Mouse (Mus musculus) stomach, postnatal 0 days (tissue): ENCODE results near the gene Slc38a5. TPM values are rescaled to one million over a fixed set of nuclear protein-coding genes. Genes with fewer than 3 reads are reported as not detected.

Experiments used
- ATAC-seq: fragments of 200-750 bp; cut with Nextera tagmentation; 2 replicates; pipeline ENCODE4 v1.8.0; 2017; ENCODE audit not compliant: low FRiP score, low TSS enrichment
- DNase-seq: peaks from one replicate; pipeline ENCODE4 v3.0.0-alpha.2; 2016; ENCODE audit warnings: low spot score
- H3K27ac ChIP-seq: fragments of 300-500 bp; sonication (generic); replicated peaks from 2 replicates; pipeline ENCODE4 v1.5.1; 2014; ENCODE audit warnings: mild to moderate bottlenecking, control low read depth
- H3K27me3 ChIP-seq: fragments of 300-500 bp; sonication (generic); 2 replicates; pipeline ENCODE4 v1.6.1; 2014; ENCODE audit warnings: low read length; ENCODE audit not compliant: control insufficient read depth, insufficient read depth
- H3K36me3 ChIP-seq: fragments of 300-500 bp; sonication (generic); 2 replicates; pipeline ENCODE4 v1.6.1; 2014; ENCODE audit warnings: low read length, mixed read lengths; ENCODE audit not compliant: control insufficient read depth, insufficient read depth
- H3K4me1 ChIP-seq: fragments of 300-500 bp; sonication (generic); replicated peaks from 2 replicates; pipeline ENCODE4 v1.6.1; 2014; ENCODE audit warnings: antibody characterized with exemption; ENCODE audit not compliant: control insufficient read depth, insufficient read depth
- H3K4me2 ChIP-seq: fragments of 300-500 bp; sonication (generic); replicated peaks from 2 replicates; pipeline ENCODE4 v1.6.1; 2014; ENCODE audit warnings: low read depth, mild to moderate bottlenecking, control low read depth, moderate library complexity
- H3K4me3 ChIP-seq: fragments of 300-500 bp; sonication (generic); 2 replicates; pipeline ENCODE4 v1.5.1; 2014; ENCODE audit warnings: low read depth, low read length, control low read depth
- H3K9ac ChIP-seq: fragments of 300-500 bp; sonication (generic); 2 replicates; pipeline ENCODE4 v1.6.1; 2014; ENCODE audit warnings: mild to moderate bottlenecking, low read length, control low read depth, mixed read lengths
- H3K9me3 ChIP-seq: fragments of 300-500 bp; sonication (generic); 2 replicates; pipeline ENCODE4 v1.6.1; 2016; ENCODE audit warnings: low read length; ENCODE audit not compliant: control insufficient read depth
- CTCF ChIP-seq: IDR thresholded peaks from 2 replicates; pipeline ENCODE4 v1.5.1; 2016; ENCODE audit warnings: antibody characterized with exemption, low read depth, mild to moderate bottlenecking, moderate library complexity
- EP300 ChIP-seq: optimal IDR thresholded peaks from 2 replicates; pipeline ENCODE3; 2016; ENCODE audit warnings: antibody characterized with exemption
- WGBS: fragments of 180-500 bp; shearing (Covaris S2); extraction: QIAGEN DNeasy Blood & Tissue Kit; methylation state at CpG from one replicate; pipeline ENCODE4 v1.1.7; 2014; 5-methylcytosine and 5-hydroxymethylcytosine counted together
- polyA plus RNA-seq: library from polyadenylated mRNA; unstranded; fragments of >200 nt; fragmentation: Nextera tagmentation; extraction: Ambion mirVana; gene quantifications from 2 replicates; pipeline ENCODE4 v1.2.1, GENCODE M21; 2015

Gene Slc38a5
- polyA plus RNA-seq, 1 experiment from 2014 or later = 5.2 TPM

DNA sequence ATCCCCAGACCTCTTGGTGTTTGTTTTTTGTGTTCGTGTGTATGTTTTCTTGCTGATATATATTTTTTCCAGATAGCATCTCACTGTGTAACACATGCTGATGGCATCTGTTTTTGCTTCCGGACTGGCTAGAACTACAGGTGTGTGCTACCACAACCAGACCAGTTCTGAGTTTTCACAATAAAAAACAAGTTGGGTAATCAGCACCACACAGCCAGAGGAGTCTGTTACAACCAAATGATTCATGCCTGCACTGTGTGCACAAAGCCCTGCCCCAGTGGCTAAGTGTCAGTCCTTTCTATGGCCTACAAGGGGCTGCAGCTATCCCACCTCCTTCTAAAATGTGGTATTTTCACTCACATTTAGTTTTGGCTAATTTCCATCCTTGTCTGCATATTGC lies 34.2 kb upstream of the Slc38a5 start:
- WGBS = 70% methylated on average over 2 of the region's 2 CpGs
- no peaks in the 10 kb centered on the region for H3K9me3 ChIP-seq

DNA sequence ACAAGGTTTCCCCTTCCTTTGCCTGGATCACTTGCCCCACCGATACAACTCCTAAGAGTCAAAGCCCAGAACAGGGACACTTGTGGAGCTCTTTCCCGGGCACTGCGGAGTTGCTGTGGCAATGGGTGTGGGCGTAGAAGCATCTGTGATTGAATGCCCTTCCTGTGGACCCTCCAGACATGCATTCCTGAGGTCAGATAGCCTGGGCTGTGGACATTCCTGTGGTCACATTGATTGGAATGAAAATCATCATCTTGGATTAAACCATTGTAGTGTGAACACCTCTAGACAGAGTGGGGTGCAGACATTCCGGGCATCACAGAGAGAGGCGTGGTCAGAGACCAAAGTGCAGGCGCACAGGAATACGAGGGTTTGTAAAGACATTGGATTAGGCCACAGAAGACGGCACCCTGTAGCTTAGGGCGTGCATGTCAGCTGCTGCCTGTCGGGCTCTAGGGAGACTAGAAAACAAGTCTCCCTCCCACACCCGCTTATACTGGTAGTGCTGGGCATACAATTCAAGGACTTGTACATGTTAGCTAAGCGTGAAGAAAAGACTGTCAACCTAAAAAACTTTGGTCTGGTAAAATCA lies 32.0 kb upstream of the Slc38a5 start:
- no peaks in the 10 kb centered on the region for H3K4me1 ChIP-seq
- H3K9me3 ChIP-seq = no peaks in the 10 kb centered on the region
- no peak overlapping the region for H3K4me3 ChIP-seq
- ATAC-seq (peak; percentile 53; the same call in 1 of the 2 replicates), DNase-seq (peak; percentile 16)
- TF ChIP-seq CTCF (no peak), EP300 (no peak)
- no peak overlapping the region for H3K4me2 ChIP-seq
- H3K36me3 ChIP-seq = no peaks in the 10 kb centered on the region
- H3K27ac ChIP-seq = no peak overlapping the region
- H3K27me3 ChIP-seq = no peaks in the 10 kb centered on the region
- H3K9ac ChIP-seq = no peak overlapping the region
- WGBS = 73% methylated on average over 13 of the region's 13 CpGs

More for the DNA sequence above, 34.2 kb upstream of the Slc38a5 start:
- ATAC-seq (no peak), DNase-seq (no peak)
- no peak overlapping the region for H3K4me2 ChIP-seq
- no peak overlapping the region for H3K4me3 ChIP-seq
- no peaks in the 10 kb centered on the region for H3K4me1 ChIP-seq
- no peak overlapping the region for H3K9ac ChIP-seq
- H3K27me3 ChIP-seq = no peaks in the 10 kb centered on the region
- TF ChIP-seq EP300 (no peak), CTCF (no peak)
- H3K36me3 ChIP-seq = no peaks in the 10 kb centered on the region
- no peak overlapping the region for H3K27ac ChIP-seq

DNA sequence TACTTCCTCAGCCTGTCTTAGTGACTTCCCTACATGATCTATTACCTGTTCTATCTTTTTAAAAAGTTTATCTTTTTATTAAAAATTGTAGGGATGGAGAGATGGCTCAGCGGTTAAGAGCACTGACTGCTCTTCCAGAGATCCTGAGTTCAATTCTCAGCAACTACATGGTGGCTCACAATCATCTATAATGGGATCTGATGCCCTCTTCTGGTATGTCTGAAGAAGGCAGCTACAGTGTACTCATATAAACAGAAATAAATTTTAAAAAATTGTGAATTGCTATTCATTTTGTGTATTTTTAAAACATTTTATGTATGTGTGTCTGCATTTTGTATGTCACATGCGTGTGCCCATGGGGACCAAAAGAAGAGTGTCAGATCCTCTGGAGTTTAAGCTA lies 23.3 kb upstream of the Slc38a5 start:
- no peak for ATAC-seq
- no peak overlapping the region for H3K27ac ChIP-seq
- no peaks in the 10 kb centered on the region for H3K36me3 ChIP-seq
- 84% methylated on average over 2 of the region's 2 CpGs for WGBS
- H3K4me2 ChIP-seq = no peak overlapping the region
- no peak overlapping the region for H3K9ac ChIP-seq
- no peak for DNase-seq
- no peak overlapping the region for H3K4me3 ChIP-seq
- no peaks in the 10 kb centered on the region for H3K27me3 ChIP-seq
- H3K9me3 ChIP-seq = no peaks in the 10 kb centered on the region
- H3K4me1 ChIP-seq = no peaks in the 10 kb centered on the region
- no peak for TF ChIP-seq EP300
- peak; percentile 59 for TF ChIP-seq CTCF

DNA sequence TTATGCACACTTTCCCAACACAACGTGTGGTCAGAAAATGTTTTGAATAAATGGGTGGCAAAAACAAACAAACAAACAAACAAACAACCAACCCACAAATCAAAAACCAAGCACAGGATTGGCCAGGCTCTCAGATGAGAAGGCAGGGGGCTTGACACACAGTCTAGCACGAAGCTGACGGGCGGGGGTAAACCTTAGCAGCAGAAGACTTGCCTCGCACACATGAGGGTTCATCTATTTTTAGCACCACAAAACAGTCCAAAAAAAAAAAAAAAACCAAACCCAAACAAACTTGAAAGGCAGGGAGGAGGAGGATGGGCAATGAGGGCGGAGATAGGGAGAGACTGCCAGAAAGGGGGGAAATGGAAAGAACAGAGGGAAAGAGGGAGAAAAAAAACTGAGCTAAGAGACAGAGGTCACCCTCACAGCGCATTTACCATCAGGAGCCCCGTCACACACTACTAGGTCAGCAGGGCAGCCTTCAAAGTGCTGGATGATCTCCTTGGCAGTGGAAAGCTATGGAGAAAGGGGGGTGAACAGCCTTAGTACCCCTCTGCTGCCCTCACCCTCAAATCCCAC lies 22.3 kb upstream of the Slc38a5 start:
- DNase-seq = no peak
- no peak for TF ChIP-seq CTCF
- Histone ChIP-seq H3K4me1 (no peaks in the 10 kb centered on the region), H3K36me3 (no peaks in the 10 kb centered on the region), H3K4me2 (no peak overlapping the region), H3K9ac (no peak overlapping the region), H3K27me3 (no peaks in the 10 kb centered on the region), H3K4me3 (no peak overlapping the region), H3K9me3 (no peaks in the 10 kb centered on the region), H3K27ac (no peak overlapping the region)
- ATAC-seq = no peak
- WGBS = 75% methylated on average over 8 of the region's 8 CpGs

DNA sequence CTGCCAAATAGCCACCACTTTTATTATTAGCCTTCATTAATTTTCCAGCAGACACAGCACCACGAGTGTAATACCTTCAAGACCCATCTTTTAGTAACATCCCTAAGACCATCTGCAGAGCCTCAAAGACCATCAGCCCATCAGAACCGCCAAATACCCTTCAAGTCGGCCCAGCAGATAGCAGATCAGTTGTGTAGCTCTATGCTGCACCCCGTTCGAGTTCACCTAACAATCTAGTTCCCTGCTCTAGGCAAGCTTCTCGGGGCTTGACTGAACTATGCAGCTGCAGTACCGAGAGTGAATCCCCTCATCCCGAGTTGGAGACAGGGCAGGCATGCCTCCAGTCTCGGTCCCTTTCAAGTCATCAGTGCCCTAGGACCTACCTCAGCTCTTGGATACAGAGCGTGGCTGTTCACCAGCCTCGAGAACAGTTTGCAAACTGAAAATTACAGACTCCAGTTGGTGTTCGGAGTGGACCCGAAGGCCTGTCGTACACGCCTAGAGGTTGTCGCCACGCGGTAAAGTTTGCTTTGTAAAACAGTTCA lies 19.1 kb upstream of the Slc38a5 start:
- no peak overlapping the region for H3K27ac ChIP-seq
- no peak for DNase-seq
- H3K27me3 ChIP-seq = no peaks in the 10 kb centered on the region
- no peaks in the 10 kb centered on the region for H3K4me1 ChIP-seq
- H3K4me2 ChIP-seq = peak overlapping the region; percentile 58
- ATAC-seq = peak; percentile 50
- H3K4me3 ChIP-seq = peak overlapping the region; percentile 51
- H3K36me3 ChIP-seq = no peaks in the 10 kb centered on the region
- peak overlapping the region; percentile 64 for H3K9ac ChIP-seq
- TF ChIP-seq EP300 = no peak
- TF ChIP-seq CTCF = no peak
- WGBS = 15% methylated on average over 18 of the region's 18 CpGs
- no peaks in the 10 kb centered on the region for H3K9me3 ChIP-seq
